Mouse (Mus musculus): ENCODE data around the gene Taf4. TPM values are rescaled to one million over a fixed set of nuclear protein-coding genes. Genes with fewer than 3 reads are reported as not detected.

Taf4 gene
- polyA plus RNA-seq, 1 experiment from 2014 or later, result 5.2 TPM

GRCm38 (mm10) chr2:179979836-179980235, 3.4 kb upstream of the Taf4 start:
- Histone ChIP-seq H3K4me2 (no peak overlapping the region), H3K36me3 (ENCODE audit: poor library complexity, severe bottlenecking) (no peaks in the 10 kb centered on the region), H3K27ac (no peak overlapping the region), H3K9me3 (replicated peaks) (no peaks in the 10 kb centered on the region), H3K27me3 (no peaks in the 10 kb centered on the region), H3K4me1 (peaks cover 15% of the 10 kb centered on the region), H3K9ac (no peak overlapping the region), H3K4me3 (no peak overlapping the region)
- WGBS, result 70% methylated on average over 8 of the region's 8 CpGs
- no peak for ATAC-seq

GRCm38 (mm10) chr2:179978250-179978649, 1.8 kb upstream of the Taf4 start:
- Histone ChIP-seq H3K4me2 (peak overlapping the region; percentile 100), H3K4me1 (peaks cover 31% of the 10 kb centered on the region), H3K9ac (peak overlapping the region; percentile 86; the same call in 1 of the 2 replicates), H3K36me3 (ENCODE audit: poor library complexity, severe bottlenecking) (no peaks in the 10 kb centered on the region), H3K4me3 (0 out of 2 replicates have a peak overlapping the region, but pooled peaks have one; percentile 66), H3K9me3 (replicated peaks) (no peaks in the 10 kb centered on the region), H3K27me3 (no peaks in the 10 kb centered on the region), H3K27ac (no peak overlapping the region)
- WGBS, result 74% methylated on average over 3 of the region's 3 CpGs
- ATAC-seq, result no peak

GRCm38 (mm10) chr2:179977344-179978025, 1.0 kb upstream of the Taf4 start:
- Histone ChIP-seq H3K36me3 (ENCODE audit: poor library complexity, severe bottlenecking) (no peaks in the 10 kb centered on the region), H3K27ac (no peak overlapping the region), H3K4me3 (peak overlapping the region; percentile 66), H3K4me1 (peaks cover 38% of the 10 kb centered on the region), H3K9ac (peak overlapping the region; percentile 86), H3K9me3 (replicated peaks) (no peaks in the 10 kb centered on the region), H3K4me2 (peak overlapping the region; percentile 100), H3K27me3 (no peaks in the 10 kb centered on the region)
- WGBS, result 11% methylated on average over 10 of the region's 10 CpGs
- no peak for ATAC-seq

- H3K4me2 ChIP-seq, result peak overlapping the region; percentile 100
- H3K27me3 ChIP-seq, result no peaks in the 10 kb centered on the region
- H3K36me3 ChIP-seq (ENCODE audit: poor library complexity, severe bottlenecking), result no peaks in the 10 kb centered on the region
- H3K9me3 ChIP-seq (replicated peaks), result no peaks in the 10 kb centered on the region
- WGBS, result under 1% methylated on average over 25 of the region's 54 CpGs
- H3K27ac ChIP-seq, result peak overlapping the region; percentile 93
- no peak for ATAC-seq
- H3K9ac ChIP-seq, result peak overlapping the region; percentile 86
- H3K4me3 ChIP-seq, result peak overlapping the region; percentile 66
- H3K4me1 ChIP-seq, result peaks cover 51% of the 10 kb centered on the region
Measured at GRCm38 (mm10) chr2:179976295-179976627, 185 bp downstream of the Taf4 start.

GRCm38 (mm10) chr2:179975851-179976250, 595 bp downstream of the Taf4 start:
- Histone ChIP-seq H3K9me3 (replicated peaks) (no peaks in the 10 kb centered on the region), H3K4me2 (peak overlapping the region; percentile 100), H3K4me1 (peaks cover 55% of the 10 kb centered on the region), H3K36me3 (ENCODE audit: poor library complexity, severe bottlenecking) (no peaks in the 10 kb centered on the region), H3K27me3 (no peaks in the 10 kb centered on the region), H3K27ac (no peak overlapping the region), H3K9ac (peak overlapping the region; percentile 86), H3K4me3 (peak overlapping the region; percentile 66)
- ATAC-seq, result no peak
- WGBS, result 0% methylated on average over 9 of the region's 82 CpGs

- peaks cover 65% of the 10 kb centered on the region for H3K4me1 ChIP-seq
- no peaks in the 10 kb centered on the region for H3K36me3 ChIP-seq (ENCODE audit: poor library complexity, severe bottlenecking)
- H3K9ac ChIP-seq, result peak overlapping the region; percentile 86
- 1% methylated on average over 45 of the region's 45 CpGs for WGBS
- H3K4me3 ChIP-seq, result peak overlapping the region; percentile 66
- peak overlapping the region; percentile 100 for H3K4me2 ChIP-seq
- H3K27ac ChIP-seq, result no peak overlapping the region
- no peaks in the 10 kb centered on the region for H3K9me3 ChIP-seq (replicated peaks)
- no peak for ATAC-seq
- no peaks in the 10 kb centered on the region for H3K27me3 ChIP-seq
Measured at GRCm38 (mm10) chr2:179974651-179975471, 1.6 kb downstream of the Taf4 start.

- peaks cover 73% of the 10 kb centered on the region for H3K4me1 ChIP-seq
- H3K36me3 ChIP-seq (ENCODE audit: poor library complexity, severe bottlenecking), result no peaks in the 10 kb centered on the region
- H3K9ac ChIP-seq, result peak overlapping the region; percentile 86
- peak overlapping the region; percentile 100 for H3K4me2 ChIP-seq
- no peak overlapping the region for H3K27ac ChIP-seq
- H3K27me3 ChIP-seq, result no peaks in the 10 kb centered on the region
- H3K9me3 ChIP-seq (replicated peaks), result no peaks in the 10 kb centered on the region
- ATAC-seq, result no peak
- H3K4me3 ChIP-seq, result peak overlapping the region; percentile 66
- WGBS, result 29% methylated on average over 8 of the region's 8 CpGs
Measured at GRCm38 (mm10) chr2:179973871-179974628, 2.4 kb downstream of the Taf4 start.

GRCm38 (mm10) chr2:179972406-179972805, 4.0 kb downstream of the Taf4 start:
- Histone ChIP-seq H3K9ac (no peak overlapping the region), H3K27ac (no peak overlapping the region), H3K9me3 (replicated peaks) (no peaks in the 10 kb centered on the region), H3K27me3 (no peaks in the 10 kb centered on the region), H3K36me3 (ENCODE audit: poor library complexity, severe bottlenecking) (no peaks in the 10 kb centered on the region), H3K4me3 (no peak overlapping the region), H3K4me2 (no peak overlapping the region), H3K4me1 (peaks cover 68% of the 10 kb centered on the region)
- no peak for ATAC-seq
- 68% methylated on average over 2 of the region's 2 CpGs for WGBS

GRCm38 (mm10) chr2:179971891-179972290, 4.6 kb downstream of the Taf4 start:
- Histone ChIP-seq H3K9me3 (replicated peaks) (no peaks in the 10 kb centered on the region), H3K27me3 (no peaks in the 10 kb centered on the region), H3K27ac (no peak overlapping the region), H3K4me2 (no peak overlapping the region), H3K4me3 (no peak overlapping the region), H3K9ac (no peak overlapping the region), H3K36me3 (ENCODE audit: poor library complexity, severe bottlenecking) (no peaks in the 10 kb centered on the region), H3K4me1 (peaks cover 71% of the 10 kb centered on the region)
- no peak for ATAC-seq
- WGBS, result 86% methylated on average over 2 of the region's 2 CpGs

- Histone ChIP-seq H3K27me3 (no peaks in the 10 kb centered on the region), H3K36me3 (ENCODE audit: poor library complexity, severe bottlenecking) (no peaks in the 10 kb centered on the region), H3K9me3 (replicated peaks) (no peaks in the 10 kb centered on the region), H3K27ac (no peak overlapping the region), H3K4me3 (no peak overlapping the region), H3K4me1 (peaks cover 65% of the 10 kb centered on the region), H3K9ac (no peak overlapping the region; the same call in 1 of the 2 replicates), H3K4me2 (no peak overlapping the region)
- WGBS, result 67% methylated on average over 3 of the region's 3 CpGs
- no peak for ATAC-seq
Measured at GRCm38 (mm10) chr2:179969137-179969536, 7.3 kb downstream of the Taf4 start.

- no peak for ATAC-seq
- Histone ChIP-seq H3K27ac (no peak overlapping the region), H3K4me2 (no peak overlapping the region), H3K9me3 (replicated peaks) (no peaks in the 10 kb centered on the region), H3K4me3 (no peak overlapping the region), H3K9ac (no peak overlapping the region), H3K36me3 (ENCODE audit: poor library complexity, severe bottlenecking) (no peaks in the 10 kb centered on the region), H3K27me3 (no peaks in the 10 kb centered on the region), H3K4me1 (peaks cover 53% of the 10 kb centered on the region)
- 84% methylated on average over 5 of the region's 5 CpGs for WGBS
Measured at GRCm38 (mm10) chr2:179967633-179968032, 8.8 kb downstream of the Taf4 start.

- H3K9me3 ChIP-seq (replicated peaks), result no peaks in the 10 kb centered on the region
- H3K4me2 ChIP-seq, result no peak overlapping the region
- peaks cover 16% of the 10 kb centered on the region for H3K4me1 ChIP-seq
- whole genome bisulfite sequencing, result 90% methylated on average over 4 of the region's 4 CpGs
- no peak overlapping the region for H3K27ac ChIP-seq
- no peak for ATAC-seq
- H3K4me3 ChIP-seq, result no peak overlapping the region
- H3K36me3 ChIP-seq (ENCODE audit: poor library complexity, severe bottlenecking), result no peaks in the 10 kb centered on the region
- no peaks in the 10 kb centered on the region for H3K27me3 ChIP-seq
- H3K9ac ChIP-seq, result no peak overlapping the region
Measured at GRCm38 (mm10) chr2:179961420-179961819, 15.0 kb downstream of the Taf4 start.

Measured in forebrain, embryonic 13.5 days (tissue).